Mouse (Mus musculus) thymus, postnatal 10 days (tissue): ENCODE measurements around the gene Snx4.

Experiments
- DNase-seq, 2 experiments: peaks; one replicate each; pipeline ENCODE4 v3.0.0; 2021; ENCODE audit warnings: low spot score in 2 of 2

Snx4 gene

GRCm38 (mm10) chr16:33343106-33343505 is 91.9 kb downstream of the Snx4 start:
- DNase-seq: no peak

GRCm38 (mm10) chr16:33343601-33344000 is 92.4 kb downstream of the Snx4 start:
- peak; percentile 54 to 61 for DNase-seq

GRCm38 (mm10) chr16:33344379-33344778 is 93.1 kb downstream of the Snx4 start:
- no peak for DNase-seq

DNA sequence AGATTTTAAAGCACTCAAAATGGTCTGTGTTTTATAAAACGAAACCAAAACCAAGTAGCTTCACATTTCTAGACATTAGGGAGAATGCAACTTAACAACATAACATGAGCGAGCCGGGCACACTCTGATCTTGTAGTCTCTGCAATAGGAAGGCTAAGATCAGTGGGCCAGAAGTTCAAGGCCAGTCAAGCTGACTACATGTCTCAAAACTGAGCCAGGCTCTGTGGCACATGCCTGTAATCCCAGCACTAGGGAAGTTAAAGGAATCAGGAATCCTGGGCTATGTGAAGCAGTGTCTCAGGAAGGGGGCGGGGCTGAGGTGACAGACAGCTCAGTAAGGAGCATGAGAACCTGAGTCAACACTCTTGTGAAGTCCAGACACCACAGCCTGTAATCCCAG is 93.6 kb downstream of the Snx4 start:
- peak in 1 of 2 experiments; percentile 25 for DNase-seq

DNA sequence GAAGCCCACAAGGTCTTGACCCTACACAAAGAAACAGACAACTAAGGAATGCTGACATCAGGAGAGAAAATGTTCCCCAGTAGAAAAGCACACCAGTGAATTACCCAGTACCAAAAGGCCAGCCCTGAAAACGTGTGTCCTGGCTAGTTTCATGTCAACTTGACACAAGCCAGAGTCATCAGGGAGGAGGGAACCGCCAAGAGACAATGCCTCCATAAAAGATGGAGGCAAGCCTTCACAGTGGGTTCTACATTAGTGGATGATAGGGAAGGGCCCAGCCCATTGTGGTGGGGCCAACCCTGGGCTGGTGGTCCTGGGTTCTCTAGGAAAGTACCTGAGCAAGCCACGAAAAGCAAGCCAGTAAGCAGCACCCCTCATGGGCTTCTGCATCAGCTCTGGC is 95.1 kb downstream of the Snx4 start:
- DNase-seq: no peak

- no peak for DNase-seq
Measured at GRCm38 (mm10) chr16:33347134-33347533, 95.9 kb downstream of the Snx4 start.
